In genomic region chr6:12827745-12828144, GRCm38 (mm10) we compare ENCODE assay signal across 20 mouse cellular contexts.
DNase-seq lines count a peak whose midpoint lies in the region; ATAC-seq and TF ChIP-seq lines count a peak whose summit lies in the region.
"Had no signal": no experiment of that assay in that cellular context is flagged by ENCODE, and none has a peak within 500 bp of the region (broad histone marks: within the 10 kb centered on the region; RNA-seq: fewer than 3 reads in every experiment).

No protein-coding gene starts in this region.

- peak; percentile 17 for DNase-seq in brain, adult 2 months (ENCODE audit: low read depth, low spot score)
- DNase-seq in brain, embryonic 14.5 days (ENCODE audit: low read depth): peak; percentile 51
- DNase-seq in lung, postnatal 10 days: no peak
- DNase-seq: adrenal gland, adult 2 months; adrenal gland, postnatal 14 days; cerebellum, adult 18-20 months; cerebellum, adult 9-10 months; cerebellum, postnatal 14 days; gastrocnemius, adult 2 months; gastrocnemius, postnatal 14 days; heart, adult 11 months had no signal

- peak; percentile 63; the same call in 1 of the 2 replicates for ATAC-seq in forebrain, embryonic 15.5 days (replicated peaks)
- no peak for ATAC-seq in forebrain, embryonic 12.5 days (ENCODE audit: low FRiP score)
- peak; percentile 75 for ATAC-seq in midbrain, embryonic 12.5 days (ENCODE audit: low FRiP score, low read depth)
- ATAC-seq in midbrain, embryonic 15.5 days (replicated peaks): no peak
- no peak for ATAC-seq in megakaryocyte progenitor cell, adult 5-6 weeks (replicated peaks; ENCODE audit: poor library complexity)
- ATAC-seq: CD4-positive, CD25-positive, alpha-beta regulatory T cell, adult 4 months had no signal

- H3K9me3 ChIP-seq in forebrain, embryonic 15.5 days: no peaks in the 10 kb centered on the region
- no peaks in the 10 kb centered on the region for H3K9me3 ChIP-seq in forebrain, embryonic 12.5 days
- no peaks in the 10 kb centered on the region for H3K9me3 ChIP-seq in midbrain, embryonic 12.5 days
- no peaks in the 10 kb centered on the region for H3K9me3 ChIP-seq in midbrain, embryonic 15.5 days
- H3K9me3 ChIP-seq: hindbrain, embryonic 15.5 days had no signal

- TF ChIP-seq POLR2A in brain, embryonic 14.5 days (IDR thresholded peaks at IDR 0.05; ENCODE audit: borderline replicate concordance, extremely low read depth, insufficient read depth, insufficient read length, poor library complexity, severe bottlenecking): no peak

- H3K4me2 ChIP-seq in forebrain, embryonic 15.5 days (replicated peaks): no peak overlapping the region
- H3K4me2 ChIP-seq in forebrain, embryonic 12.5 days: no peak overlapping the region
- no peak overlapping the region for H3K4me2 ChIP-seq in midbrain, embryonic 12.5 days (replicated peaks)
- no peak overlapping the region for H3K4me2 ChIP-seq in midbrain, embryonic 15.5 days
- H3K4me2 ChIP-seq: heart, embryonic 11.5 days; hindbrain, embryonic 12.5 days; hindbrain, embryonic 15.5 days had no signal

- no peak overlapping the region for H3K9ac ChIP-seq in forebrain, embryonic 15.5 days (replicated peaks)
- no peak overlapping the region for H3K9ac ChIP-seq in forebrain, embryonic 12.5 days
- H3K9ac ChIP-seq in midbrain, embryonic 12.5 days (replicated peaks): no peak overlapping the region
- no peak overlapping the region for H3K9ac ChIP-seq in midbrain, embryonic 15.5 days
- H3K9ac ChIP-seq: hindbrain, embryonic 12.5 days; hindbrain, embryonic 15.5 days had no signal

- H3K36me3 ChIP-seq in forebrain, embryonic 15.5 days: no peaks in the 10 kb centered on the region
- no peaks in the 10 kb centered on the region for H3K36me3 ChIP-seq in forebrain, embryonic 12.5 days (replicated peaks)
- no peaks in the 10 kb centered on the region for H3K36me3 ChIP-seq in midbrain, embryonic 12.5 days
- H3K36me3 ChIP-seq in midbrain, embryonic 15.5 days (replicated peaks): no peaks in the 10 kb centered on the region
- H3K36me3 ChIP-seq: hindbrain, embryonic 12.5 days; hindbrain, embryonic 15.5 days had no signal

- 52% methylated on average over 4 of the region's 4 CpGs for WGBS in forebrain, embryonic 15.5 days
- 65% methylated on average over 4 of the region's 4 CpGs for WGBS in forebrain, embryonic 12.5 days
- WGBS in midbrain, embryonic 12.5 days: 52% methylated on average over 4 of the region's 4 CpGs
- WGBS in midbrain, embryonic 15.5 days: 47% methylated on average over 4 of the region's 4 CpGs

- H3K4me3 ChIP-seq in forebrain, embryonic 15.5 days: no peak overlapping the region
- H3K4me3 ChIP-seq in forebrain, embryonic 12.5 days (replicated peaks): no peak overlapping the region
- no peak overlapping the region for H3K4me3 ChIP-seq in midbrain, embryonic 12.5 days
- H3K4me3 ChIP-seq in midbrain, embryonic 15.5 days: no peak overlapping the region
- H3K4me3 ChIP-seq: gastrocnemius, adult 2 months; hindbrain, embryonic 12.5 days; hindbrain, embryonic 15.5 days had no signal

- no peak overlapping the region for H3K27ac ChIP-seq in forebrain, embryonic 15.5 days (replicated peaks)
- H3K27ac ChIP-seq in forebrain, embryonic 12.5 days: no peak overlapping the region
- H3K27ac ChIP-seq in midbrain, embryonic 12.5 days (replicated peaks): no peak overlapping the region
- no peak overlapping the region for H3K27ac ChIP-seq in midbrain, embryonic 15.5 days
- H3K27ac ChIP-seq: gastrocnemius, adult 2 months; hindbrain, embryonic 12.5 days; hindbrain, embryonic 15.5 days had no signal

- H3K4me1 ChIP-seq in forebrain, embryonic 15.5 days: no peaks in the 10 kb centered on the region
- no peaks in the 10 kb centered on the region for H3K4me1 ChIP-seq in forebrain, embryonic 12.5 days
- H3K4me1 ChIP-seq in midbrain, embryonic 12.5 days: no peaks in the 10 kb centered on the region
- H3K4me1 ChIP-seq in midbrain, embryonic 15.5 days: no peaks in the 10 kb centered on the region
- H3K4me1 ChIP-seq: hindbrain, embryonic 12.5 days; hindbrain, embryonic 15.5 days had no signal

- TF ChIP-seq CTCF in brain, embryonic 14.5 days (IDR thresholded peaks at IDR 0.05; ENCODE audit: borderline replicate concordance, extremely low read depth, insufficient read depth, insufficient read length): no peak

- no peaks in the 10 kb centered on the region for H3K27me3 ChIP-seq in forebrain, embryonic 15.5 days
- H3K27me3 ChIP-seq in forebrain, embryonic 12.5 days: no peaks in the 10 kb centered on the region
- H3K27me3 ChIP-seq in midbrain, embryonic 12.5 days: no peaks in the 10 kb centered on the region
- no peaks in the 10 kb centered on the region for H3K27me3 ChIP-seq in midbrain, embryonic 15.5 days (replicated peaks)
- H3K27me3 ChIP-seq: hindbrain, embryonic 12.5 days; hindbrain, embryonic 15.5 days had no signal

Comparison
In these comparisons a context has a peak if more than half of its experiments do, and no peak if none do; other contexts are left out.
1. ATAC-seq: peak in forebrain, embryonic 15.5 days (single experiment) and midbrain, embryonic 12.5 days (single experiment); none in forebrain, embryonic 12.5 days (single experiment), midbrain, embryonic 15.5 days (single experiment) and megakaryocyte progenitor cell, adult 5-6 weeks (single experiment).